Mouse (Mus musculus): ENCODE measurements around the gene Tanc1. TPM values are rescaled to one million over a fixed set of nuclear protein-coding genes. Genes with fewer than 3 reads are reported as not detected.

The Tanc1 gene
- total and polyA plus RNA-seq, 3 experiments: 8.1 to 26.2 (median 25.6) TPM

DNA sequence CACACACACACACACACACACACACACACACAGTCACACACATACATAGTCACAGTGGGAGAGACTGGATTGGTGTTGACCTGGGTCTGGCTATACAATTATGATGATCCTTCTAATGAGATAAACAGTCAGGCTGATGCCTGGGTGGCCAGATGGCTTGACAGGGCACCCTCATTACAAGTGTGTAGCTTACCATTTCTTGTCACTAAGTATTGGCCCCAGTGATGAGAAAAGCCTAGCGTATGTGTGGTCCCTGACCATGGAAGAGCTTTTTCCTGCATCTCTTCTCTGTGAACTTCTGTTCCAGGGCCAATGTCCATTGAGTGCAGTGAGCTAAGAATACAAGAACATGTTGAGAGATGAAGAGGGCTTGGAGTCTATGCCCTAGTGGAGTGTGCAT is 200.8 kb downstream of the Tanc1 start:
- no peak overlapping the region for H3K9ac ChIP-seq (ENCODE audit: low read depth, low read length)
- no peak overlapping the region; the same call in 1 of the 2 replicates for H3K27ac ChIP-seq
- no peak for DNase-seq
- WGBS: 98% methylated on average over 1 of the region's 1 CpGs
- H3K4me3 ChIP-seq: no peak overlapping the region
- H3K36me3 ChIP-seq (ENCODE audit: control insufficient read depth, insufficient read depth, low read length): peaks cover 4% of the 10 kb centered on the region; the same call in 1 of the 2 replicates
- intact Hi-C loops (cut with DNase I): loop anchor here (5.0 kb wide), 1 partner anchor 70 kb away; the partner anchor contains the start of gene Wdsub1
- H3K27me3 ChIP-seq (ENCODE audit: control insufficient read depth, insufficient read depth, low read length): no peaks in the 10 kb centered on the region
- peaks cover 15% of the 10 kb centered on the region for H3K4me1 ChIP-seq (ENCODE audit: control insufficient read depth, insufficient read depth, low read length)
- H3K79me2 ChIP-seq (replicated peaks; ENCODE audit: control insufficient read depth, insufficient read depth, low read length): no peaks in the 10 kb centered on the region
- TF ChIP-seq CTCF (IDR thresholded peaks at IDR 0.05) (no peak), POLR2A (IDR thresholded peaks at IDR 0.05; ENCODE audit: insufficient read depth, low read depth, low read length) (no peak), EP300 (IDR thresholded peaks at IDR 0.05; ENCODE audit: insufficient read depth, low read depth, low read length) (no peak)

DNA sequence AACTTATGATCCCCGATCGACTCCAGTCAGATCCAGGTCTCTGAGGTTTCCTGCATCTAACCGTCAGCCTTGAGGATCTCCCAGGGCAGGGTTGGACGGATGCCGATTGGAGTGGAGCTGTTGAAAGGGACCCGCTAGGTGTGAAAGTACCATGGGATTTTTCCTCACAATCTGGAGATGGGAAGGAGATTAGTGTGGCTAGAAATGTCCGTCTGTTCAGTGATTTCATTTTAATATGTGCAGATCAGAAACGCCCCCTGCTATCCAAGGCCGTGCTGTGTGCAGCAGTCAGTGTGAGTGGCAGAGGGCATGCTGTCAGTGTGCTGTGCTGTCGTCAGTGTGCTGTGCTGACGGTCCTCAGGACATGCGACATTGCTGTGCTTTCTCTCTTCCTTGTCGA is 201.6 kb downstream of the Tanc1 start:
- intact Hi-C loops (cut with DNase I): loop anchor here (5.0 kb wide), 1 partner anchor 69 kb away; the partner anchor contains the start of gene Wdsub1
- 79% methylated on average over 13 of the region's 13 CpGs for WGBS
- TF ChIP-seq EP300 (IDR thresholded peaks at IDR 0.05; ENCODE audit: insufficient read depth, low read depth, low read length) (no peak), POLR2A (IDR thresholded peaks at IDR 0.05; ENCODE audit: insufficient read depth, low read depth, low read length) (no peak), CTCF (IDR thresholded peaks at IDR 0.05) (no peak)
- no peak overlapping the region for H3K27ac ChIP-seq
- no peaks in the 10 kb centered on the region for H3K79me2 ChIP-seq (replicated peaks; ENCODE audit: control insufficient read depth, insufficient read depth, low read length)
- no peaks in the 10 kb centered on the region for H3K27me3 ChIP-seq (ENCODE audit: control insufficient read depth, insufficient read depth, low read length)
- peaks cover 4% of the 10 kb centered on the region; the same call in 1 of the 2 replicates for H3K36me3 ChIP-seq (ENCODE audit: control insufficient read depth, insufficient read depth, low read length)
- peaks cover 15% of the 10 kb centered on the region for H3K4me1 ChIP-seq (ENCODE audit: control insufficient read depth, insufficient read depth, low read length)
- H3K9ac ChIP-seq (ENCODE audit: low read depth, low read length): no peak overlapping the region
- no peak for DNase-seq
- H3K4me3 ChIP-seq: no peak overlapping the region

DNA sequence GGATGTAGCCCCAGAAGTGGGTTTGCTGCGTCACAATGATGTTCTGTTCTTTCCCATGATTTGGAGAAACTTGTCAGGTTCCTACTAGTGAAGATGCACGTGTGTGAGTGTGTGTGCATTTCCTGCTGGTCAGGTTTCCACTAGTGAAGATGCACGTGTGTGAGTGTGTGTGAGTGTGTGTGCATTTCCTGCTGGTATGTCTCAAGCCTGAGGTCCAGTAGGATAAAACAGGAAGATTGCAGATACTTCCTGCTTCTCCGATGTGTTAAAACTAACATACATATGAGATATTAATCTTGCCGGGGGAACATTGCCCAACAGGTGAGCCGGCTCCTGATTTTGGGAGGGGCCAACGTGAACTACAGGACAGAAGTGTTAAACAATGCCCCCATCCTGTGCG is 203.2 kb downstream of the Tanc1 start:
- Histone ChIP-seq H3K4me3 (no peak overlapping the region), H3K27ac (no peak overlapping the region), H3K79me2 (replicated peaks; ENCODE audit: control insufficient read depth, insufficient read depth, low read length) (no peaks in the 10 kb centered on the region), H3K36me3 (ENCODE audit: control insufficient read depth, insufficient read depth, low read length) (peaks cover 4% of the 10 kb centered on the region; the same call in 1 of the 2 replicates), H3K4me1 (ENCODE audit: control insufficient read depth, insufficient read depth, low read length) (peaks cover 15% of the 10 kb centered on the region), H3K27me3 (ENCODE audit: control insufficient read depth, insufficient read depth, low read length) (no peaks in the 10 kb centered on the region), H3K9ac (ENCODE audit: low read depth, low read length) (no peak overlapping the region)
- WGBS: 60% methylated on average over 8 of the region's 8 CpGs
- intact Hi-C loops (cut with DNase I): loop anchor here (5.0 kb wide), 1 partner anchor 67 kb away; the partner anchor contains the start of gene Wdsub1
- no peak for DNase-seq
- TF ChIP-seq EP300 (IDR thresholded peaks at IDR 0.05; ENCODE audit: insufficient read depth, low read depth, low read length) (no peak), POLR2A (IDR thresholded peaks at IDR 0.05; ENCODE audit: insufficient read depth, low read depth, low read length) (no peak), CTCF (IDR thresholded peaks at IDR 0.05) (no peak)

DNA sequence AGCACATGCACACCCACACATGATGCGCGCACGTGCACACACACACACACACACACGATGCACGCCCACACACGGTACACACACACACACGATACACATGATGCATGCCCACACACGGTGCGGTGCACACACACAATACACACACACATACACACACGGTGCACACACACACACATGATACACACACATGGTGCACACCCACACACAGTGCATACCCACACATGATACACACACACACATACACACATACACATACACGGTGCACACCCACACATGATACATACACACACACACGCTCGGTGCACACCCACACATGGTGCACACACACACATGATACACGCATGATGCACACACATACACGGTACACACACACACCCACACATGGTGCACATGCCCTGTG is 206.8 kb downstream of the Tanc1 start:
- no peaks in the 10 kb centered on the region for H3K4me1 ChIP-seq (ENCODE audit: control insufficient read depth, insufficient read depth, low read length)
- no peak overlapping the region for H3K27ac ChIP-seq
- no peak for TF ChIP-seq CTCF (IDR thresholded peaks at IDR 0.05)
- no peak for TF ChIP-seq EP300 (IDR thresholded peaks at IDR 0.05; ENCODE audit: insufficient read depth, low read depth, low read length)
- TF ChIP-seq POLR2A (IDR thresholded peaks at IDR 0.05; ENCODE audit: insufficient read depth, low read depth, low read length): no peak
- no peaks in the 10 kb centered on the region for H3K79me2 ChIP-seq (replicated peaks; ENCODE audit: control insufficient read depth, insufficient read depth, low read length)
- no peaks in the 10 kb centered on the region for H3K27me3 ChIP-seq (ENCODE audit: control insufficient read depth, insufficient read depth, low read length)
- H3K4me3 ChIP-seq: no peak overlapping the region
- H3K36me3 ChIP-seq (ENCODE audit: control insufficient read depth, insufficient read depth, low read length): no peaks in the 10 kb centered on the region
- DNase-seq: no peak
- H3K9ac ChIP-seq (ENCODE audit: low read depth, low read length): no peak overlapping the region
- intact Hi-C loops (cut with DNase I): no loop called here
- 96% methylated on average over 15 of the region's 15 CpGs for WGBS

DNA sequence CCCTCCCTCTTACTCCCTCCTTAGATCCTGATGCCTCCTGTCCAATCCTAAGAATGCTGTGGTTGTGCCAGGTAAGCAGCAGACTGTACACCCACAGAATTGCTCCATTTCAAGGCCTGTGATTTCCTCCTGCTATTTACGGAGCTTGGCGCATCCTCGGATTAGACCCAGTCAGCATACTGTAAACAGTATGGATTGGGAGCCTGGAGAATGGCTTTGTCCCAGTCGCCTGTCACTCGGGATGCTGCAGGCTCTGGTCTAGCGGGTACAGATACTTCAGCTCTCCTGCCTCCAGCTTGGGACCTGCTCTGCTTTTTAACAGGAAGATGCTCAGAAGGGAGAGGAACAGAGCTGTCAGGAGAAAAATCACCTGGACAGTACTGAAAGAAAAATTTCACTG is 207.6 kb downstream of the Tanc1 start:
- no peak for DNase-seq
- no peak overlapping the region for H3K4me3 ChIP-seq
- H3K27ac ChIP-seq: no peak overlapping the region
- 92% methylated on average over 6 of the region's 6 CpGs for WGBS
- H3K79me2 ChIP-seq (replicated peaks; ENCODE audit: control insufficient read depth, insufficient read depth, low read length): no peaks in the 10 kb centered on the region
- TF ChIP-seq POLR2A (IDR thresholded peaks at IDR 0.05; ENCODE audit: insufficient read depth, low read depth, low read length): no peak
- TF ChIP-seq CTCF (IDR thresholded peaks at IDR 0.05): no peak
- no peak for TF ChIP-seq EP300 (IDR thresholded peaks at IDR 0.05; ENCODE audit: insufficient read depth, low read depth, low read length)
- no peak overlapping the region for H3K9ac ChIP-seq (ENCODE audit: low read depth, low read length)
- H3K4me1 ChIP-seq (ENCODE audit: control insufficient read depth, insufficient read depth, low read length): peaks cover 3% of the 10 kb centered on the region
- no peaks in the 10 kb centered on the region for H3K27me3 ChIP-seq (ENCODE audit: control insufficient read depth, insufficient read depth, low read length)
- intact Hi-C loops (cut with DNase I): no loop called here
- H3K36me3 ChIP-seq (ENCODE audit: control insufficient read depth, insufficient read depth, low read length): no peaks in the 10 kb centered on the region

DNA sequence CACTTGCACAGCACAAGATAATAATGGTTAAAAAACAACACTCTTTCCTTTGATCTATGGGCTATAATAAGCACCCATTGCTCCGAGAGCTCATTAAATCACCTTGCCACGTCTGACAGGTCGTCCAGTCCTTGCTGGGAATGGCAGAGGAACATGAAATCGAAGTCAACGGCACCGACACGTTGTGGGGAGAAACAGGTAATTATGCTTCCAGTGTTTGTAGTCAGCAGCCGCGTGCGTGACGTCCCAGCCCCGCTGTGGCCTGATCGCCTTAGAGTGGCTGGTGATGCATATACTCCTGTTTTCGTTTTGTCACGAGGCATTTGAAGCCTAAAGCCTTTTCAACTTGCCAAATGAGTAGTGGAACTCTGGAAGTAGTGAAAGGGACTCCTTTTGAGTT is 208.2 kb downstream of the Tanc1 start:
- H3K27me3 ChIP-seq (ENCODE audit: control insufficient read depth, insufficient read depth, low read length): no peaks in the 10 kb centered on the region
- H3K9ac ChIP-seq (ENCODE audit: low read depth, low read length): no peak overlapping the region
- DNase-seq: no peak
- 94% methylated on average over 15 of the region's 15 CpGs for WGBS
- H3K4me1 ChIP-seq (ENCODE audit: control insufficient read depth, insufficient read depth, low read length): peaks cover 8% of the 10 kb centered on the region
- H3K27ac ChIP-seq: no peak overlapping the region
- no peaks in the 10 kb centered on the region for H3K79me2 ChIP-seq (replicated peaks; ENCODE audit: control insufficient read depth, insufficient read depth, low read length)
- intact Hi-C loops (cut with DNase I): no loop called here
- TF ChIP-seq POLR2A (IDR thresholded peaks at IDR 0.05; ENCODE audit: insufficient read depth, low read depth, low read length) (no peak), EP300 (IDR thresholded peaks at IDR 0.05; ENCODE audit: insufficient read depth, low read depth, low read length) (no peak), CTCF (IDR thresholded peaks at IDR 0.05) (no peak)
- H3K36me3 ChIP-seq (ENCODE audit: control insufficient read depth, insufficient read depth, low read length): 0 out of 2 replicates have a peak, but pooled peaks cover under 1% of the 10 kb centered on the region
- H3K4me3 ChIP-seq: no peak overlapping the region
